Mouse (Mus musculus) bone marrow macrophage, adult 2 months (primary cell): ENCODE data around the gene Gm49486. TPM values are rescaled to one million over a fixed set of nuclear protein-coding genes. Genes with fewer than 3 reads are reported as not detected.

Experiments used
- H3K27ac ChIP-seq: 2 replicates; pipeline ENCODE4 v1.5.1; 2012; ENCODE audit warnings: low read depth, low read length; ENCODE audit not compliant: insufficient read depth
- H3K4me1 ChIP-seq: 2 replicates; pipeline ENCODE4 v1.6.1; 2012; ENCODE audit warnings: low read length; ENCODE audit not compliant: control insufficient read depth, insufficient read depth
- H3K4me3 ChIP-seq: 2 replicates; pipeline ENCODE4 v1.5.1; 2012; ENCODE audit warnings: mild to moderate bottlenecking, low read length, moderate library complexity; ENCODE audit not compliant: insufficient read depth
- CTCF ChIP-seq: IDR thresholded peaks from 2 replicates; pipeline ENCODE4 v1.5.1; 2012; ENCODE audit warnings: low read depth, mild to moderate bottlenecking, low read length, moderate library complexity
- POLR2A ChIP-seq: IDR thresholded peaks from 2 replicates; pipeline ENCODE4 v1.6.1; 2012; ENCODE audit warnings: mild to moderate bottlenecking, low read depth, low read length, borderline replicate concordance
- polyA plus RNA-seq: library from polyadenylated mRNA; stranded (reverse); fragments of >200 nt; gene quantifications from 2 replicates; pipeline ENCODE4 v1.2.4, GENCODE M21; 2012; ENCODE audit not compliant: missing spikeins, insufficient read depth, insufficient read length

Gm49486 gene
- not detected in 2 replicates for polyA plus RNA-seq

DNA sequence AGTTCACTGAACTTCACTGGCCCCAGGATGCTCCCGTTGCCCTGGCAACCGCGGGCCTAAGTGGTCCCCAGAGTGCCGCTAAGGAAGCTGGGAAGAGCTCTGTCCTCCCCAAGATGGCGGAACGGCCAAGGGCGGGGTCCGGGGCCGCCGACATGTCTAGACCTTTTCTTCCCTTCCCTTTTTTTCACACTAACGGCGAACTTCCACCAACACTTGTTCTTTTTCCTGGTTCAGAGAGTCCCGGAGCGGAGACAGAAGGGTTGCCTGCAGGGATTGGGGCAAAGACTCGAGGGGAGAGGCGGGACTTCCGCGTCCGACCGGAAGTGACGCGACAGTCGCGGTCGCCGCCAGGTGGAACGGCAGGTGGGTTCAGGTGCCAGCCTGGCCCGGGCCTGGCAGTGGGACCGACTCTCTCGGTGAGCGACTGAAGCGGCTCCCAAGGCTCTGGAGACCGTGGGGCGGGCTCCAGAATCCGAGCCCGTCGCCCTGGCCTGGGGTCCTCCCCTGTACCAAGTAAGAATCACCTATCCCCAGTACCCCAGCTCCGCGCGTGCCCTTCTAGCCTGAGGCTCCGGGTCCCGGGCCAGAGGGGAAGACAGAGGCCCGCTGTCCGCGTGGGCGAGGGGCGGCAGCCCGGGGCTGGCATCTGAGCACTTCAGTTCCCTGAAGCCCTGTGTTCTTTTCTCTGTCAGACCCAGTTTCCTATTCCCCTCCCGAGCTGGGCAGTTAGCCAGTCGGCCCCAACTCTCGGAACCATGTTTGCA, at the start of gene Gm49486, which contains the start of gene Pick1:
TSS of gene Gm49486 (plus strand) at position 334 of the 764 bp plus-strand sequence.
TSS of gene Pick1 (plus strand) at position 116 of the 764 bp plus-strand sequence.
- Histone ChIP-seq H3K27ac (peak within 1 kb of the TSS; percentile 90), H3K4me3 (peak within 1 kb of the TSS; percentile 81), H3K4me1 (peaks cover 10% of the 10 kb centered on the region)
- TF ChIP-seq CTCF (no peak), POLR2A (no peak)

DNA sequence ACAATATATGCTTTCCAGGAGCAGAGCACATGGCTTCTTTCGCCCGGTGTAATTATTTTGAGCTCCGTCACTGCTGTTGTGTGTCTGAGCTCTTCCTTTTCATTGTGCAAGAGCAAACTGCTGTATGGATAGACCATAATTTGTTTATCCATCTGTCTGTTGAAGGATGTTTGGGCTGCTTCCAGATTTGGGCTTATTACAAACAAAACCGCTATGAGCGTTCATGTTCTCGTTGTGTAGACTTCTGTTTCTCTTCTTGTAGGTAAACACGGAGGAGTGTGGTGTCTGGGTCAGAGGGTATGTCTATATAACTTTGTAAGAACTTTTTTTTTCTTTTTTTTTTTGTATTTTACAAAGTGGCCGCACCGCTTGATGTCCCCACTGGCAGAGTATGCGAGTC, 44.0 kb upstream of the Gm49486 start:
- H3K4me1 ChIP-seq, result no peaks in the 10 kb centered on the region
- TF ChIP-seq POLR2A, result no peak
- TF ChIP-seq CTCF, result no peak
- no peak overlapping the region for H3K4me3 ChIP-seq
- no peak overlapping the region for H3K27ac ChIP-seq

DNA sequence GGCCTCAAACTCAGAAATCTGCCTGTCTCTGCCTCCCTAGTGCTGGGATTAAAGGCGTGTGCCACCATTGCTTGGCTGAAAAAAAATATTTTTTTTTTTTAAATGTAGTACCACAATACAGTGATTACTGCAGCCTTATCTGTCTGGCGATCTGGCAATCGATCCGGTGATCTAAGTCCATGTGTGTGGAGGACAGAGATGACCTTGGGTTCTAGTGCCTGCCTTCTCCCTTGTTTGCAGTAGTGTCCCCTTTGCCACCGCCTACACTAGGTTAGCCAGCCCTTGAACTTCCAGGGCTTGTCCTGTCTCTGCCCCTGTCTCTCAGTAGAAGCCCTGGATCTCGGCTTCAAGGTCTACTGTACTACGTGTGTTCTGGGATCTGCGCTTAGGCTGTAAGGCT, 41.4 kb upstream of the Gm49486 start:
- no peak overlapping the region for H3K27ac ChIP-seq
- no peak overlapping the region for H3K4me3 ChIP-seq
- TF ChIP-seq CTCF (no peak), POLR2A (no peak)
- H3K4me1 ChIP-seq, result no peaks in the 10 kb centered on the region

DNA sequence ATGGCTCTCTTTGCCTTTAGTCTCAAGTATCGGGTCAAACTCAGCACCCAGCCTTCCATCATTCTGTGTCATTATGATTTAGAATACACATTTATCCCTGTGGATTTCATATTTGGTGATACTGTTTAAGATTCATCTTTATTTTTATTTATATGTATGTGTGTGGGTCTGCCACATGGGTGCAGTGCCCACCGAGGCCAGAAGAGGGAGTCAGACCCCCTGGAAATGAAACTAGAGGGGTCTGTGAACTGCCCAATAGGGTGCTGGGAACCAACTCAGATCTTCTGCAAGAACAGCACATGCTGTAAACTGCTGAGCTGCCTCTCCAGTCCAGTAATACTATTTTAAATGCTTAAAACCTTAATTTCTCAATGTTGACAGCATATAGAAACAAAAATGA, 37.8 kb upstream of the Gm49486 start:
- Histone ChIP-seq H3K27ac (no peak overlapping the region), H3K4me3 (no peak overlapping the region), H3K4me1 (peaks cover 11% of the 10 kb centered on the region)
- TF ChIP-seq CTCF (no peak), POLR2A (no peak)

DNA sequence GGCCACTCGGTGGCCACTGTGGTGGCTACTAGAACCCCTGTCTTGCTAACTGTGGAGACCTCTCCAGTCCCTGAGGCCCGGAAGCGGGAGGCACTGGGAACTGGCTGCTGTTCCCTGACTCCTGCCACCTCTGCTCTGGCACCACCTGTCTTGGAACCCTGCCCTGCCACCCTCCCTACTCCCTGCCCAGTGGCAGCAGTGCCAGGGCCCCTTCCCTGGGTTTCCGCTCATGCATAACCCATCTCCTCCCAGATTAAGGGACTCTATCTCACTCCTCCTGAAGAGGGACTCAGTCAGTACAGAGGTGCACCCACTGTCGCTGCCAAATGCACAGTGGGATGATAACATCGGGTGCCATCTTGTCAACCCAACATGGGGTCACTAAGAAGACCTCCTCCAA, 36.7 kb upstream of the Gm49486 start:
- TF ChIP-seq CTCF (no peak), POLR2A (no peak)
- Histone ChIP-seq H3K4me3 (no peak overlapping the region), H3K4me1 (peaks cover 11% of the 10 kb centered on the region)

DNA sequence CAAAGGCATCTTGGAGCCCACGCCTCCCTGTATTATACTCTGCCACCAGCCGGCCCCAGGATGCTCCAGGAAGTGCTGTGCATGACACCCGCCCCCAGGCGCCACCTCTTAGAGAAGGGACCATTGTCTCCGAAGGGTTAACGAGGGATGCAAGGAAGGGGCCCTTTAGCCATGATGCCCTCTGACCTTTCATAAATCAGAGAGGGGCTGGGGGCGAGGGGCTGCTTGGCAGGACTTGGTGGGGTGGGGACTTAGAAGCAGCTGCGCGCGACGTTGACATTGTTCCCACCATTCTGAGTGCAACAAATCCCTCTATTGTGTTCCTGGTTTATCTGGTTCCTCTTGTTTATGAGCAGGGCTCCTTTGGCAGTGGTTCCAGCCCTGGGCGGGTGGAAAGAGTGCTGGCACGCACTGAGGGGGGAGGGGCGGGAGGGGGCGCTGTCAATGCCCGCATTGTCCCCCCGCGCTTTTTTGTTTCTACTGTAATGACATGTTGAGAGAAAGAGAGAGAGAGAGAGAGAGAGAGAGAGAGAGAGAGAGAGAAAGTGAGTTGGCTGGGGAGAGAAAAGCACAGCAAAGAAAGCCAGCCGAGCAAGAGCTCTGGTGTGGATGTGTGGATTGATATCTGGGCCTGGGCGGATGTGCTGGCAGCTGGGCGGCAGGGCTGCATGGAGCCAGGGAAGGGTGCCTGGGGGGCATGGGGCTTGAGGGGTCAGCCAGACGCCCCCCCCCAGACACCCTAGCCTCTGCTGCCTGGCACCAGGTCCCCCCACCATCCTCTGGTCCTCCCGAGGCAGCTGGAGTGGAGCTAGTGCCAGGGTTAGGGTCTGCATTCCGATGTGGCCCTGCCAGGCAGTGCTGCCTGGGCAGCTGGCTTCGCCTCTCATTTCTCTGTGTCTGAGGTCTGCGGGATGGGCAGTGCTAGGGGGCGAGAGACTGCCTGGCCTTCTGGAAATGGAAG, 36.0 kb upstream of the Gm49486 start:
- Histone ChIP-seq H3K27ac (no peak overlapping the region), H3K4me1 (peaks cover 11% of the 10 kb centered on the region), H3K4me3 (no peak overlapping the region)
- TF ChIP-seq POLR2A, result no peak
- TF ChIP-seq CTCF, result no peak

More for the DNA sequence above, 36.7 kb upstream of the Gm49486 start:
- H3K27ac ChIP-seq, result no peak overlapping the region

DNA sequence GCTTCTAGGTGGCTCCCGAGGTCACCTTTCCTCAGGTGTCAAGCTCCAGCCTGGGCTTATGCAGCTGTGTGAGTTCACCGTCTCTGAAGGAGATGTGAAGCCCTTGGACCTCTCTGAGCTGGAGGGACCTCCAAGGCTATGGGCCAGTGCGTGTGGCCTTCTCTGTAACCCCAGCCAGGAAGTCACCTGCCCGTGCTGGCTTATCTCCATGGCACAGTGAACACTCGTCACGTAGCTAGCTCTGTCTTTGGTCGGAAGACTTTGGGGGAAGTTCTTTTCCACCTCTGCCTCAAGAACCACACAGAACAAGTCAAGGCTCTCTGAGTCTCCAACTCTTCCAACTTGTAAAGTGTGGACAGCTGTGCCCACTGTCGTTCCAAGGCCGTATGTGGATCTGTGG, 35.1 kb upstream of the Gm49486 start:
- H3K4me3 ChIP-seq, result no peak overlapping the region
- H3K4me1 ChIP-seq, result peaks cover 11% of the 10 kb centered on the region
- TF ChIP-seq CTCF, result no peak
- no peak for TF ChIP-seq POLR2A
- no peak overlapping the region for H3K27ac ChIP-seq

DNA sequence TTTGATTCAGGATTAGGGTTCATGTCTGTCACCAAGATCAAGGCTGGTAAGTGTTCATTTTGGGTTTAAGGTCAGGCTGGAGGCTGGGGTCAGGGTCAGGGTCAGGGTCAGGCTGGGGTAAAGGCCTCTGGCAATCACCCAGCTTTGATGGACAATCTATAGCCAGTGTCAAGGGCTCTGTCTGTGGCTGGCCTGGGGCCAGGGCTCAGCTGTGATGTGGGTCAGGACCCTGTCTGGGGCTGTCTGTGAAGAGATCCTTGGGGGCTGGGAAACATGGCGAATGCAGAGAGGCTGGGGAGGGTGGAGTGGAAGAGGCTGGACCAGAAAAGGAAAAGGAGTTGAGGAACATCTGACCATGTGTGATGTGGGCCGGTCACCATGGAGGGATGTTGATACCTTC, 34.2 kb upstream of the Gm49486 start:
- H3K27ac ChIP-seq, result no peak overlapping the region

DNA sequence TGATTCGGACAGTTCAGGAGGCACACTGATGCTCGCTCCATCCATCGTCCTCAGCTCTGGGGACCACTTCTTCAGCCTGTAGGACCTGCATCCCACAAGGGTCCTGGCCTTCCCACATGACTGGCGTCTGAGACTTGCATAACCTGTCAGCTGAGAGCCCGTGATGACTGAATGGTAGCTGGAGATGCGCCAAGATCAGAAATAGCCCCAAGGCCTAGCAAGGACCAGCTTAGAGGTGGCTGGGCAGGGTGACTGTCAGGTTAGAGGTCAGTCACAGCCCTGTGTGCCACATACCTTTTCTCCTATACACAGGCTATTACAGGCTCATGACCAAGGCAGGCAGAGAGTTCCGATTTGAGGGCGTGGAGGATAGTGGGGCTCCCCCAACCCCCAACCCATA, 33.7 kb upstream of the Gm49486 start:
- TF ChIP-seq CTCF, result no peak
- TF ChIP-seq POLR2A, result no peak
- no peak overlapping the region for H3K4me3 ChIP-seq
- peaks cover 11% of the 10 kb centered on the region for H3K4me1 ChIP-seq
- no peak overlapping the region for H3K27ac ChIP-seq

More for the DNA sequence above, 34.2 kb upstream of the Gm49486 start:
- TF ChIP-seq POLR2A, result no peak
- TF ChIP-seq CTCF, result no peak
- H3K4me3 ChIP-seq, result no peak overlapping the region
- H3K4me1 ChIP-seq, result peaks cover 11% of the 10 kb centered on the region
